8 mouse cellular contexts compared by ENCODE assay signal in genomic region chr11:69059975-69060411, GRCm38 (mm10). TPM values are rescaled to one million over a fixed set of nuclear protein-coding genes. Genes with fewer than 3 reads are reported as not detected.
DNase-seq lines count a peak whose midpoint lies in the region; ATAC-seq and TF ChIP-seq lines count a peak whose summit lies in the region.

No protein-coding gene starts in this region.

- 0 out of 2 replicates have a peak, but pooled peaks cover 2% of the 10 kb centered on the region for H3K36me3 ChIP-seq in heart, embryonic 10.5 days
- no peaks in the 10 kb centered on the region for H3K36me3 ChIP-seq in heart, embryonic 15.5 days
- no peaks in the 10 kb centered on the region for H3K36me3 ChIP-seq in liver, adult 2 months (ENCODE audit: control insufficient read depth, insufficient read depth, low read length)
- H3K36me3 ChIP-seq in stomach, embryonic 14.5 days (ENCODE audit: control insufficient read depth, insufficient read depth, low read length), result no peaks in the 10 kb centered on the region

- no peak for TF ChIP-seq CTCF in liver, adult 2 months (IDR thresholded peaks at IDR 0.05; ENCODE audit: low read depth, low read length)

- H3K9me3 ChIP-seq in heart, embryonic 10.5 days, result no peaks in the 10 kb centered on the region
- H3K9me3 ChIP-seq in heart, embryonic 15.5 days (replicated peaks), result no peaks in the 10 kb centered on the region
- H3K9me3 ChIP-seq in stomach, embryonic 14.5 days (ENCODE audit: control insufficient read depth, low read depth, low read length), result no peaks in the 10 kb centered on the region

- H3K27ac ChIP-seq in heart, embryonic 10.5 days, result peak overlapping the region; percentile 95
- H3K27ac ChIP-seq in heart, embryonic 15.5 days, result peak overlapping the region; percentile 94
- H3K27ac ChIP-seq in liver, adult 2 months (replicated peaks; ENCODE audit: insufficient read depth, low read depth, low read length), result peak overlapping the region; percentile 98
- H3K27ac ChIP-seq in stomach, embryonic 14.5 days (ENCODE audit: low read length), result peak overlapping the region; percentile 83

- ATAC-seq in heart, embryonic 15.5 days (replicated peaks; ENCODE audit: insufficient number of reproducible peaks, insufficient read depth, low FRiP score, low read depth), result peak; percentile 7
- peak; percentile 3; the same call in 1 of the 2 replicates for ATAC-seq in stomach, embryonic 14.5 days (ENCODE audit: insufficient number of reproducible peaks, insufficient read depth, low FRiP score, low read depth)

- H3K79me2 ChIP-seq in liver, adult 2 months (ENCODE audit: control insufficient read depth, insufficient read depth, low read length), result no peaks in the 10 kb centered on the region

- peak overlapping the region; percentile 81 for H3K4me3 ChIP-seq in heart, embryonic 10.5 days
- peak overlapping the region; percentile 69 for H3K4me3 ChIP-seq in heart, embryonic 15.5 days
- peak overlapping the region; percentile 100 for H3K4me3 ChIP-seq in liver, adult 2 months (ENCODE audit: insufficient read depth, low read depth, low read length)
- peak overlapping the region; percentile 88 for H3K4me3 ChIP-seq in stomach, embryonic 14.5 days (ENCODE audit: low read depth, low read length)

- peaks cover 37% of the 10 kb centered on the region for H3K4me1 ChIP-seq in heart, embryonic 10.5 days
- peaks cover 35% of the 10 kb centered on the region for H3K4me1 ChIP-seq in heart, embryonic 15.5 days (replicated peaks)
- H3K4me1 ChIP-seq in liver, adult 2 months (ENCODE audit: control insufficient read depth, insufficient read depth, low read length), result peaks cover 16% of the 10 kb centered on the region
- peaks cover 15% of the 10 kb centered on the region for H3K4me1 ChIP-seq in stomach, embryonic 14.5 days (ENCODE audit: control insufficient read depth, insufficient read depth, low read length)

- WGBS in heart, embryonic 10.5 days, result under 1% methylated on average over 49 of the region's 49 CpGs
- WGBS in heart, embryonic 15.5 days, result under 1% methylated on average over 49 of the region's 49 CpGs
- WGBS in liver, adult 2 months, result under 1% methylated on average over 49 of the region's 49 CpGs
- under 1% methylated on average over 49 of the region's 49 CpGs for WGBS in stomach, embryonic 14.5 days

- no peaks in the 10 kb centered on the region for H3K27me3 ChIP-seq in heart, embryonic 10.5 days (ENCODE audit: insufficient read depth, poor library complexity, severe bottlenecking)
- H3K27me3 ChIP-seq in heart, embryonic 15.5 days, result no peaks in the 10 kb centered on the region
- no peaks in the 10 kb centered on the region for H3K27me3 ChIP-seq in liver, adult 2 months (ENCODE audit: control insufficient read depth, insufficient read depth, low read length)
- H3K27me3 ChIP-seq in stomach, embryonic 14.5 days (ENCODE audit: control insufficient read depth, insufficient read depth, low read length), result no peaks in the 10 kb centered on the region

- H3K9ac ChIP-seq in heart, embryonic 15.5 days, result peak overlapping the region; percentile 84
- H3K9ac ChIP-seq in liver, adult 2 months (ENCODE audit: low read depth, low read length), result peak overlapping the region; percentile 91
- peak overlapping the region; percentile 77 for H3K9ac ChIP-seq in stomach, embryonic 14.5 days (replicated peaks; ENCODE audit: low read depth, low read length)

- TF ChIP-seq POLR2A in liver, adult 2 months (IDR thresholded peaks at IDR 0.05; ENCODE audit: extremely low read depth, insufficient read depth, low read length), result no peak

- no peak for DNase-seq in heart, embryonic 10.5 days (ENCODE audit: low spot score)
- DNase-seq in heart, adult 18-20 months, result no peak
- DNase-seq in urinary bladder, postnatal 14 days (ENCODE audit: low spot score), result peak; percentile 49
- DNase-seq in urinary bladder, postnatal 10 days (ENCODE audit: low spot score), result no peak
- no peak for DNase-seq in liver, adult 2 months (ENCODE audit: extremely low read depth, low read depth, low spot score)
- DNase-seq in urinary bladder, postnatal 4 days (ENCODE audit: low spot score in 2 of 2), result no peak

- H3K4me2 ChIP-seq in heart, embryonic 15.5 days, result peak overlapping the region; percentile 90
- H3K4me2 ChIP-seq in stomach, embryonic 14.5 days (replicated peaks; ENCODE audit: low read depth, low read length), result peak overlapping the region; percentile 94

RNA-seq across cellular contexts. Expression of gene Borcs6, which starts 0.5 kb away (rescaled TPM):
- polyA plus RNA-seq in heart, embryonic 10.5 days (2016; fragmentation: Nextera tagmentation; extraction: Ambion mirVana), result 8.2 and 9.0 TPM in 2 replicates
- total RNA-seq in heart, adult 18-20 months (2021), result 10 to 100 TPM; 16.7 to 19.3 TPM
- polyA plus RNA-seq in heart, embryonic 15.5 days (2015; fragmentation: Nextera tagmentation; extraction: Ambion mirVana), result 10.5 and 11.7 TPM in 2 replicates
- total RNA-seq in liver, adult 2 months (2014; rRNA removed), result 6.1 and 6.5 TPM in 2 replicates
- polyA plus RNA-seq in liver, adult 2 months (2012; rRNA removed), result 10.5 and 11.2 TPM in 2 replicates
- 9.2 and 11.0 TPM in 2 replicates for polyA plus RNA-seq in stomach, embryonic 14.5 days (2014; fragmentation: Nextera tagmentation; extraction: Ambion mirVana)

RNA-seq across cellular contexts. Expression of gene Tmem107, which starts 10.6 kb away (rescaled TPM):
- polyA plus RNA-seq in heart, embryonic 10.5 days (2016; fragmentation: Nextera tagmentation; extraction: Ambion mirVana), result 29.1 and 30.4 TPM in 2 replicates
- total RNA-seq in heart, adult 18-20 months (2021), result 1 to 10 TPM; 5.3 to 7.0 TPM
- polyA plus RNA-seq in heart, embryonic 15.5 days (2015; fragmentation: Nextera tagmentation; extraction: Ambion mirVana), result 37.0 and 40.9 TPM in 2 replicates
- total RNA-seq in liver, adult 2 months (2014; rRNA removed), result 1.8 and 2.2 TPM in 2 replicates
- 3.3 and 4.7 TPM in 2 replicates for polyA plus RNA-seq in liver, adult 2 months (2012; rRNA removed)
- 59.4 and 59.8 TPM in 2 replicates for polyA plus RNA-seq in stomach, embryonic 14.5 days (2014; fragmentation: Nextera tagmentation; extraction: Ambion mirVana)

RNA-seq across cellular contexts. Expression of gene Aurkb, which starts 14.5 kb away (rescaled TPM):
- polyA plus RNA-seq in heart, embryonic 10.5 days (2016; fragmentation: Nextera tagmentation; extraction: Ambion mirVana), result 110 and 147 TPM in 2 replicates
- total RNA-seq in heart, adult 18-20 months (2021), result 1 to 10 TPM in 1 of 2 experiments, under 1 TPM in 1; 0.67 to 1.5 TPM
- 64.3 and 92.4 TPM in 2 replicates for polyA plus RNA-seq in heart, embryonic 15.5 days (2015; fragmentation: Nextera tagmentation; extraction: Ambion mirVana)
- 0.37 and 1.2 TPM in 2 replicates for total RNA-seq in liver, adult 2 months (2014; rRNA removed)
- 0.34 and 0.66 TPM in 2 replicates for polyA plus RNA-seq in liver, adult 2 months (2012; rRNA removed)
- 147 and 153 TPM in 2 replicates for polyA plus RNA-seq in stomach, embryonic 14.5 days (2014; fragmentation: Nextera tagmentation; extraction: Ambion mirVana)

RNA-seq across cellular contexts. Expression of gene Vamp2, which starts 28.3 kb away (rescaled TPM):
- 85.8 and 93.0 TPM in 2 replicates for polyA plus RNA-seq in heart, embryonic 10.5 days (2016; fragmentation: Nextera tagmentation; extraction: Ambion mirVana)
- total RNA-seq in heart, adult 18-20 months (2021), result 10 to 100 TPM; 53.9 to 55.4 TPM
- 82.2 and 96.4 TPM in 2 replicates for polyA plus RNA-seq in heart, embryonic 15.5 days (2015; fragmentation: Nextera tagmentation; extraction: Ambion mirVana)
- total RNA-seq in liver, adult 2 months (2014; rRNA removed), result 5.2 and 6.4 TPM in 2 replicates
- polyA plus RNA-seq in liver, adult 2 months (2012; rRNA removed), result 21.7 and 36.9 TPM in 2 replicates
- polyA plus RNA-seq in stomach, embryonic 14.5 days (2014; fragmentation: Nextera tagmentation; extraction: Ambion mirVana), result 104 and 107 TPM in 2 replicates

RNA-seq across cellular contexts. Expression of gene Per1, which starts 35.0 kb away (rescaled TPM):
- 8.0 and 8.8 TPM in 2 replicates for polyA plus RNA-seq in heart, embryonic 10.5 days (2016; fragmentation: Nextera tagmentation; extraction: Ambion mirVana)
- total RNA-seq in heart, adult 18-20 months (2021), result 10 to 100 TPM; 38.8 to 48.5 TPM
- polyA plus RNA-seq in heart, embryonic 15.5 days (2015; fragmentation: Nextera tagmentation; extraction: Ambion mirVana), result 16.1 and 25.2 TPM in 2 replicates
- total RNA-seq in liver, adult 2 months (2014; rRNA removed), result 8.0 and 9.0 TPM in 2 replicates
- 4.6 and 6.9 TPM in 2 replicates for polyA plus RNA-seq in liver, adult 2 months (2012; rRNA removed)
- polyA plus RNA-seq in stomach, embryonic 14.5 days (2014; fragmentation: Nextera tagmentation; extraction: Ambion mirVana), result 10.5 and 15.1 TPM in 2 replicates

Comparison
In these comparisons a context has a peak if more than half of its experiments do, and no peak if none do; other contexts are left out.
1. RNA of gene Aurkb, which starts 14.5 kb away (polyA plus RNA-seq): 147 to 153 TPM in stomach, embryonic 14.5 days, 110 to 147 TPM in heart, embryonic 10.5 days and 64.3 to 92.4 TPM in heart, embryonic 15.5 days; 0.34 to 0.66 TPM in liver, adult 2 months; every median in the first group is over 10 times any median in the second.
2. Peak in every context shown above with its lines, with median percentiles within 50 percentile points of each other: H3K27ac ChIP-seq, H3K4me3 ChIP-seq and H3K9ac ChIP-seq.